Comparison of ENCODE assay signal across 8 mouse cellular contexts in the genomic region with DNA sequence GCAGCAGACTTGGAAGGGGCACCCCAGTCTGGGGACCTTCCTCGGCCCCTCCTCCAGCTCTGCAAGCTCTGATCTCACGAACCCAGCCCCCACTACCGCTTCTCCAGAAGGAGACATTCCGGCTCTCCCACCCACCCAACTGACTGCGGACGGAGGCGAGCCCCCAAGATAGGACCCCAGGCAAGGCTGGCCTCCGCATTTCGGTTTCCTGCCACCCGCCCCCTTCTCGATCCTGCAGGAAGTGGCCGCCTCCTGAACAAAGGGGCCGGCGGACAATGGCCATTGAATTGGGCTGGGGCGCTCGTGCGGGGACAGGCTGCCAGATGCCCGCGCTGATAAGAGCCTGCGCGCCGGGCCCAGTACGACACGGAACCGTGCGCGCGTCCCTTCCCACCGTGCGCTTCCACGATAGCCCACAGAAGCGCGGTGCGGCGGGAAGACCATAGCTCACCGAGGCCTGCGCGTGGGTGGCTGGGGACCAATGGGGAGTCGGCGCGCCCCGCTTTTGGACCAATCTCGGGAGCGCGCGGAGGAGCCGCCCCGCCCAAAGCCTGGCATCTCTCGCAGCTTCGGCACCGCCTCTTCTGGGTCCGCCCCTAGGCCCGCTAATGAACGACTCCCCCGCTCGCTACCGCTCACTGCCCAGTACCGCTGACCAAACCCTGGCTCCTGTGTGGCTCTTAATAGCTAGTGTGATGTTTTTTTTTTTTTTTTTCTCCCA. TPM values are rescaled to one million over a fixed set of nuclear protein-coding genes. Genes with fewer than 3 reads are reported as not detected.
A peak's percentile ranks its signal among the peaks of the same experiment; 100 is the strongest.
DNase-seq lines count a peak whose midpoint lies in the region; ATAC-seq and TF ChIP-seq lines count a peak whose summit lies in the region.

No protein-coding gene starts in this region.

- no peak overlapping the region for H3K27ac ChIP-seq in bone marrow macrophage, adult 2 months (ENCODE audit: insufficient read depth, low read depth, low read length)
- peak overlapping the region; percentile 70 for H3K27ac ChIP-seq in embryonic facial prominence, embryonic 15.5 days (replicated peaks)
- peak overlapping the region; percentile 83 for H3K27ac ChIP-seq in kidney, embryonic 14.5 days (ENCODE audit: low read depth, low read length)
- H3K27ac ChIP-seq in limb, embryonic 15.5 days = peak overlapping the region; percentile 73; the same call in 1 of the 2 replicates
- H3K27ac ChIP-seq in midbrain, postnatal 0 days (ENCODE audit: low read depth, low read length) = peak overlapping the region; percentile 84

- H3K4me2 ChIP-seq in embryonic facial prominence, embryonic 15.5 days (replicated peaks) = peak overlapping the region; percentile 97
- H3K4me2 ChIP-seq in kidney, embryonic 14.5 days (replicated peaks; ENCODE audit: low read depth, low read length) = peak overlapping the region; percentile 86
- H3K4me2 ChIP-seq in limb, embryonic 15.5 days = peak overlapping the region; percentile 97
- peak overlapping the region; percentile 92 for H3K4me2 ChIP-seq in midbrain, postnatal 0 days (ENCODE audit: low read depth, low read length, poor library complexity, severe bottlenecking)

- no peaks in the 10 kb centered on the region for H3K27me3 ChIP-seq in embryonic facial prominence, embryonic 15.5 days
- H3K27me3 ChIP-seq in kidney, embryonic 14.5 days (ENCODE audit: control insufficient read depth, insufficient read depth, low read length) = no peaks in the 10 kb centered on the region
- H3K27me3 ChIP-seq in limb, embryonic 15.5 days = no peaks in the 10 kb centered on the region
- H3K27me3 ChIP-seq in midbrain, postnatal 0 days (ENCODE audit: insufficient read depth, low read length) = no peaks in the 10 kb centered on the region

- no peak for TF ChIP-seq CTCF in bone marrow macrophage, adult 2 months (IDR thresholded peaks at IDR 0.05; ENCODE audit: low read depth, low read length)
- TF ChIP-seq CTCF in midbrain, postnatal 0 days (IDR thresholded peaks at IDR 0.05) = no peak

- H3K4me1 ChIP-seq in bone marrow macrophage, adult 2 months (ENCODE audit: control insufficient read depth, insufficient read depth, low read length) = peaks cover 10% of the 10 kb centered on the region
- H3K4me1 ChIP-seq in embryonic facial prominence, embryonic 15.5 days = peaks cover 22% of the 10 kb centered on the region
- H3K4me1 ChIP-seq in kidney, embryonic 14.5 days (ENCODE audit: control insufficient read depth, insufficient read depth, low read length) = peaks cover 16% of the 10 kb centered on the region
- H3K4me1 ChIP-seq in limb, embryonic 15.5 days = peaks cover 25% of the 10 kb centered on the region
- peaks cover 15% of the 10 kb centered on the region for H3K4me1 ChIP-seq in midbrain, postnatal 0 days (ENCODE audit: insufficient read depth, low read length)

- WGBS in embryonic facial prominence, embryonic 15.5 days = under 1% methylated on average over 57 of the region's 58 CpGs
- WGBS in kidney, embryonic 14.5 days = under 1% methylated on average over 58 of the region's 58 CpGs
- WGBS in limb, embryonic 15.5 days = 0% methylated on average over 58 of the region's 58 CpGs
- WGBS in midbrain, postnatal 0 days = under 1% methylated on average over 55 of the region's 58 CpGs

- 0 out of 2 replicates have a peak, but pooled peaks cover 3% of the 10 kb centered on the region for H3K36me3 ChIP-seq in embryonic facial prominence, embryonic 15.5 days
- H3K36me3 ChIP-seq in kidney, embryonic 14.5 days (ENCODE audit: control insufficient read depth, insufficient read depth, low read length) = no peaks in the 10 kb centered on the region
- 0 out of 2 replicates have a peak, but pooled peaks cover 4% of the 10 kb centered on the region for H3K36me3 ChIP-seq in limb, embryonic 15.5 days
- H3K36me3 ChIP-seq in midbrain, postnatal 0 days (ENCODE audit: insufficient read depth, low read length) = no peaks in the 10 kb centered on the region

- H3K9me3 ChIP-seq in embryonic facial prominence, embryonic 15.5 days (replicated peaks) = no peaks in the 10 kb centered on the region
- H3K9me3 ChIP-seq in kidney, embryonic 14.5 days (ENCODE audit: control insufficient read depth, low read length) = no peaks in the 10 kb centered on the region
- H3K9me3 ChIP-seq in limb, embryonic 15.5 days = no peaks in the 10 kb centered on the region
- no peaks in the 10 kb centered on the region for H3K9me3 ChIP-seq in midbrain, postnatal 0 days (ENCODE audit: low read length)

- peak; percentile 85 for ATAC-seq in embryonic facial prominence, embryonic 15.5 days (ENCODE audit: insufficient number of reproducible peaks, low FRiP score, low TSS enrichment, low read depth)
- peak; percentile 90 for ATAC-seq in kidney, embryonic 14.5 days (ENCODE audit: low FRiP score, low TSS enrichment)
- peak; percentile 72 for ATAC-seq in limb, embryonic 15.5 days (ENCODE audit: insufficient number of reproducible peaks, low FRiP score, low TSS enrichment, low read depth)
- ATAC-seq in midbrain, postnatal 0 days (ENCODE audit: low FRiP score) = peak; percentile 92

- H3K9ac ChIP-seq in embryonic facial prominence, embryonic 15.5 days = peak overlapping the region; percentile 60
- peak overlapping the region; percentile 76 for H3K9ac ChIP-seq in kidney, embryonic 14.5 days (ENCODE audit: low read depth, low read length)
- H3K9ac ChIP-seq in limb, embryonic 15.5 days = peak overlapping the region; percentile 66
- H3K9ac ChIP-seq in midbrain, postnatal 0 days (replicated peaks; ENCODE audit: low read length, poor library complexity, severe bottlenecking) = peak overlapping the region; percentile 86

- no peak for TF ChIP-seq POLR2A in bone marrow macrophage, adult 2 months (IDR thresholded peaks at IDR 0.05; ENCODE audit: borderline replicate concordance, low read depth, low read length)

- H3K4me3 ChIP-seq in bone marrow macrophage, adult 2 months (ENCODE audit: insufficient read depth, low read length) = peak overlapping the region; percentile 68
- peak overlapping the region; percentile 61 for H3K4me3 ChIP-seq in embryonic facial prominence, embryonic 15.5 days (replicated peaks)
- H3K4me3 ChIP-seq in kidney, embryonic 14.5 days (ENCODE audit: low read length) = peak overlapping the region; percentile 64
- H3K4me3 ChIP-seq in limb, embryonic 15.5 days = peak overlapping the region; percentile 61
- H3K4me3 ChIP-seq in midbrain, postnatal 0 days (ENCODE audit: low read depth, low read length) = peak overlapping the region; percentile 54

- DNase-seq in B cell, adult 2 months = peak; percentile 69 to 70
- DNase-seq in heart, adult 9 months (ENCODE audit: low spot score in 2 of 2) = peak; percentile 86 to 87
- peak; percentile 96 for DNase-seq in midbrain, postnatal 0 days (ENCODE audit: low spot score)
- DNase-seq in spleen, postnatal 36 days (ENCODE audit: low spot score in 2 of 2) = peak; percentile 72

RNA-seq across cellular contexts. Expression of a gene that starts 8.3 kb away (rescaled TPM):
- polyA plus RNA-seq in bone marrow macrophage, adult 2 months (2012; ENCODE audit: insufficient read depth, insufficient read length, missing spikeins) = 31.4 and 32.1 TPM in 2 replicates
- polyA plus RNA-seq in embryonic facial prominence, embryonic 15.5 days (2015; fragmentation: Nextera tagmentation; extraction: Ambion mirVana) = 93.4 and 94.7 TPM in 2 replicates
- 101 and 102 TPM in 2 replicates for polyA plus RNA-seq in kidney, embryonic 14.5 days (2014; fragmentation: Nextera tagmentation; extraction: Ambion mirVana)
- polyA plus RNA-seq in limb, embryonic 15.5 days (2015; fragmentation: Nextera tagmentation; extraction: Ambion mirVana) = 70.5 and 71.2 TPM in 2 replicates
- total RNA-seq in midbrain, postnatal 0 days (2014; rRNA removed) = 23.6 and 25.8 TPM in 2 replicates
- polyA plus RNA-seq in midbrain, postnatal 0 days (2015; fragmentation: Nextera tagmentation; extraction: Ambion mirVana) = 41.8 and 48.0 TPM in 2 replicates

RNA-seq across cellular contexts. Expression of a gene that starts 20.6 kb away (rescaled TPM):
- 2.8 and 3.2 TPM in 2 replicates for polyA plus RNA-seq in bone marrow macrophage, adult 2 months (2012; ENCODE audit: insufficient read depth, insufficient read length, missing spikeins)
- 13.0 and 14.3 TPM in 2 replicates for polyA plus RNA-seq in embryonic facial prominence, embryonic 15.5 days (2015; fragmentation: Nextera tagmentation; extraction: Ambion mirVana)
- 2.3 and 2.9 TPM in 2 replicates for polyA plus RNA-seq in kidney, embryonic 14.5 days (2014; fragmentation: Nextera tagmentation; extraction: Ambion mirVana)
- polyA plus RNA-seq in limb, embryonic 15.5 days (2015; fragmentation: Nextera tagmentation; extraction: Ambion mirVana) = 10.3 and 11.6 TPM in 2 replicates
- total RNA-seq in midbrain, postnatal 0 days (2014; rRNA removed) = 88.4 and 94.6 TPM in 2 replicates
- 9.4 and 12.1 TPM in 2 replicates for polyA plus RNA-seq in midbrain, postnatal 0 days (2015; fragmentation: Nextera tagmentation; extraction: Ambion mirVana)

RNA-seq across cellular contexts. Expression of a gene that starts 26.1 kb away (rescaled TPM):
- polyA plus RNA-seq in bone marrow macrophage, adult 2 months (2012; ENCODE audit: insufficient read depth, insufficient read length, missing spikeins) = 9.0 and 9.9 TPM in 2 replicates
- polyA plus RNA-seq in embryonic facial prominence, embryonic 15.5 days (2015; fragmentation: Nextera tagmentation; extraction: Ambion mirVana) = 28.9 and 31.5 TPM in 2 replicates
- 22.3 and 23.1 TPM in 2 replicates for polyA plus RNA-seq in kidney, embryonic 14.5 days (2014; fragmentation: Nextera tagmentation; extraction: Ambion mirVana)
- polyA plus RNA-seq in limb, embryonic 15.5 days (2015; fragmentation: Nextera tagmentation; extraction: Ambion mirVana) = 25.4 and 26.3 TPM in 2 replicates
- 79.0 and 81.6 TPM in 2 replicates for total RNA-seq in midbrain, postnatal 0 days (2014; rRNA removed)
- 58.4 and 61.9 TPM in 2 replicates for polyA plus RNA-seq in midbrain, postnatal 0 days (2015; fragmentation: Nextera tagmentation; extraction: Ambion mirVana)

RNA-seq across cellular contexts. Expression of a gene that starts 50.3 kb away (rescaled TPM):
- polyA plus RNA-seq in bone marrow macrophage, adult 2 months (2012; ENCODE audit: insufficient read depth, insufficient read length, missing spikeins) = 42.1 and 49.9 TPM in 2 replicates
- polyA plus RNA-seq in embryonic facial prominence, embryonic 15.5 days (2015; fragmentation: Nextera tagmentation; extraction: Ambion mirVana) = 62.4 and 70.9 TPM in 2 replicates
- 38.2 and 75.6 TPM in 2 replicates for polyA plus RNA-seq in kidney, embryonic 14.5 days (2014; fragmentation: Nextera tagmentation; extraction: Ambion mirVana)
- 57.1 and 61.7 TPM in 2 replicates for polyA plus RNA-seq in limb, embryonic 15.5 days (2015; fragmentation: Nextera tagmentation; extraction: Ambion mirVana)
- 42.1 and 51.3 TPM in 2 replicates for total RNA-seq in midbrain, postnatal 0 days (2014; rRNA removed)
- polyA plus RNA-seq in midbrain, postnatal 0 days (2015; fragmentation: Nextera tagmentation; extraction: Ambion mirVana) = 34.9 and 39.0 TPM in 2 replicates
